Mouse (Mus musculus) E14TG2a.4 (cell line): Measurements from ENCODE around the gene Dcun1d5.

Experiments
- CTCF ChIP-seq: conservative IDR thresholded peaks from 2 replicates; pipeline ENCODE4 v1.5.1; 2014; ENCODE audit warnings: low read length
- NANOG ChIP-seq: IDR thresholded peaks from 2 replicates; pipeline ENCODE4 v1.6.1; 2014; ENCODE audit warnings: borderline replicate concordance, low read length, mixed read lengths

DNA sequence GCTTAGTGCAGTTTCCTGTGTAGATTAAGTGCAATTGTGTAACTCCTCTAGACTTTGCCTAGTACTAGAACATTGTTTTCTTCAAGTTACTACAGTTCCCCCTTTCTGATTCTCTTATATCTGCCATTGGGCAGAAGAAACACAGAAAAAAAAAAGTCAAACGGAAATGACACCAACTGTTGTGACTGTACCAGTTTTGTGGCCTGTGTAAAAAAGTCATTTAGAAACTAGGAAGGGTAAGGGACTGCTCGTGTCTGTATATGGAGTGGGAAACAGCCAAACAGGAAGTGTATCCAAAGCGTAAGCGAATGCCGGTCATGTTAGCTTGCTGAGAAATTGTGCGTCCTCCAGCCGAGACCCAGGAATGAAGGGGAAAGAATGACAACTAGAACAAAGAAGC lies 37.1 kb downstream of the Dcun1d5 start:
- no peak for TF ChIP-seq CTCF
- no peak for TF ChIP-seq NANOG
